Mouse (Mus musculus): ENCODE measurements at regions not wholly inside any gene's neighbourhood (a gene's known extent, or its start where the extent isn't known, plus 50 kb on each side); places are given as distances from the start of the nearest gene placed in this dataset.
A peak's percentile ranks its signal among the peaks of the same experiment; 100 is the strongest.

DNA sequence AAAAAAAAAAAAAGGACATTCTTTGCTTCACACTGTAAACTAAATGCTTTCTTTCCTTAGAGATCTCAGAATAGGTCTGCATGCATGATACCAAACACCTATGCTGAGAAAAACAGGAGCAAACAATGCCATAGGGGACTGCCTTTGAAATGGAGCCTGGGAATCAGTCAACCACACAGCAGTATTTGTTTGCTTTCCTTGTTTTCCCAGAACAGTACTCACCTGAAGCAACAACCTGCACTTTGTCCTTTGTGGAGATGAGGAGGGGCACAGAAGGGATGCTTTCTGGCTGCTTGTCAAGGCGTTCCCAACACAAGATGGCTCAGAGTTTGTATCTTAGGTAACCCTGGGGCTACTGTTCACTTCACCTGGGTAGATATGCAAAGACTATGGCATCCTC lies 690.5 kb downstream of the Inhba start:
- no peak for ATAC-seq (replicated peaks)
- Histone ChIP-seq H3K27me3 (no peaks in the 10 kb centered on the region), H3K4me2 (replicated peaks) (no peak overlapping the region), H3K4me1 (peaks cover 13% of the 10 kb centered on the region), H3K4me3 (no peak overlapping the region), H3K9ac (replicated peaks) (no peak overlapping the region), H3K27ac (replicated peaks) (no peak overlapping the region), H3K9me3 (no peaks in the 10 kb centered on the region), H3K36me3 (no peaks in the 10 kb centered on the region)
- WGBS = 66% methylated on average over 1 of the region's 1 CpGs

DNA sequence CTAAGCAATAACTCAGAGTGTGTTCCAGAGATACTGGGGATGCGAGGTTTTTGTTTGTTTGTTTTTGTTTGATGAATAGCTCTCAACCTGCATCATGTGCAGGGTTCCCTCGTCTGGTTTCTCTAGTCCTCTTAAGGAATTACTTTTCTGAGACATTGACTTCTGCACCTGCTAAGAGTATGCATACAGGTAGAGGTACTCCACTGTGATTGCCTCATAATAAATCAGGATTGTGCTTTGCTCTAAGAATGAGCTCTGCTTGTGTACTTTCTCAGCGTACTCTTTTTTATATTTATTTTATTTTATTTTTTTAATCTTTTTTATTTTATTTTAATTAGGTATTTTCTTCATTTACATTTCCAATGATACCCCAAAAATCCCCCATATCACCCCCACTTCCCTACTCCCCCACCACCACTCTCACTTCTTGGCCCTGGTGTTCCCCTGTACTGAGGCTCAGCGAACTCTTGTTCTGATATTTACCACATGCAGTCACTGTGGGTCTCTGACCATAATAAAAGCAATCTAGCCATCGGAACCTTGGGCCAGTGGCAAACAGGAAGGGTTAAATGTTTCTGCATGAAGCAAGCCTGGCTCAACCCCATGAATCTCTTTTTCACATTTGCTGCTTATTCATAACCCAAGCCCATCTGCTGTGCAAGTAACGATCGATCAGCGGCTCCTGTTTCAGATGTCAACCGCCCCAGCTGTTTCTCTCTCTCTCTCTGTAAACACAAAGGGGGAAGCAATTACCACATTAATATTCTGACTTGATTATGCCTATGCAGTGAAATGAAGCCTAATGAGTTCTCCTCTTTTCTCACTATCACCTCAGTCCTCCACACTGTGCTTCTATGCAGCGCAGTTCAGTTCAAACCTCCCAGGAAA lies 693.8 kb downstream of the Inhba start:
- Histone ChIP-seq H3K4me3 (no peak overlapping the region), H3K4me1 (peaks cover 13% of the 10 kb centered on the region), H3K9ac (replicated peaks) (no peak overlapping the region), H3K36me3 (no peaks in the 10 kb centered on the region), H3K27ac (replicated peaks) (peak overlapping the region; percentile 62), H3K9me3 (no peaks in the 10 kb centered on the region), H3K27me3 (no peaks in the 10 kb centered on the region), H3K4me2 (replicated peaks) (0 out of 2 replicates have a peak overlapping the region, but pooled peaks have one; percentile 6)
- peak; percentile 92 for ATAC-seq (replicated peaks)
- 45% methylated on average over 10 of the region's 10 CpGs for WGBS

DNA sequence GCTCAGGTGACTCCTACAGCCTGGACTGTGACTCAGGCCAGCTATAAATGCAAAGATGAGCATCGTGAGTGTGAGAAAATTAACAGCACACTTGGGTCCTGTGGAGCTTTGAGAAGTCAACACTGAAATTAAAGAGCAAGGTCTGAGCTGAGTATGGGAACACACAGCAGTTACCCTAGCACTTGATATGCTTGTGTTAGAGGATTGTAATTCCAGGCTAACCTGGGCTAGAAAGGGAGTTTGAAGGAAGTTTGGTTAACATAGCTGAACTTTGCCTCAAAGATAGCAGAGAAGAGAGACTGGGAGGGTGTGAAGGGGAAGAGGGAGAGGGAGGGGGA lies 694.4 kb downstream of the Inhba start:
- Histone ChIP-seq H3K4me3 (no peak overlapping the region), H3K9ac (replicated peaks) (no peak overlapping the region), H3K4me1 (peaks cover 13% of the 10 kb centered on the region), H3K36me3 (no peaks in the 10 kb centered on the region), H3K4me2 (replicated peaks) (0 out of 2 replicates have a peak overlapping the region, but pooled peaks have one; percentile 6), H3K27ac (replicated peaks) (peak overlapping the region; percentile 62), H3K9me3 (no peaks in the 10 kb centered on the region), H3K27me3 (no peaks in the 10 kb centered on the region)
- 20% methylated on average over 1 of the region's 1 CpGs for WGBS
- no peak for ATAC-seq (replicated peaks)

DNA sequence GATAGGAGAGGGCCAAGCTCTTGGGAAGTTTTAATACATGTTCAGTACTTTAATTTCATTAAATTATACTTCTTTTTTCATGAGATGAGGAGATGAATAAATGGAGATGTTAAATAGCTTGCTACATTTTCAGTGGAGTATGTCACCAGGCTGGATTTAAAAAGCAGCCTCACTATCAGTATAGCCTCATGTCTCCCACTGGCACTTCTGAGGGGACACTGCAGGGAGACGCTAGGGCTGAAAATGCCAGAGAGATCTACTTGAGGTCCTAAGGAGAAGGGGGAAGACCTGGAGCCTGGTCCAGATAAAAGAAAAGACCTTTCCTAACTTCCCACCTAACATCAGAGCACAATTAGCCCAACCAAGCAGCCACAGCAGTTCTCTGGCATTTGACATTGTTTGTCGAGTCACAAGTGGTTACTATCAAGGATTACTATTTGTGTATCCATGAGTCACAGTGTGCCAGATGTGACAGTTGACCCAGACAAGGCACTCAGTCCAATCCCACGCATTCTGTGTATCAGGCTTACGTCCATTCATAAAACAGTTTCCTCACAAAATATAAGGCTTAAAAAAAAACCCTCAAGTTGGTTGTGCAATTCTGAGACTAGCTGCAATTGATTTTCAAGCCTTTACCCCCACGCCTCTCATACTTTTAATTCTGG lies 703.8 kb downstream of the Inhba start:
- no peak for ATAC-seq (replicated peaks)
- 76% methylated on average over 5 of the region's 5 CpGs for WGBS
- no peaks in the 10 kb centered on the region for H3K36me3 ChIP-seq

DNA sequence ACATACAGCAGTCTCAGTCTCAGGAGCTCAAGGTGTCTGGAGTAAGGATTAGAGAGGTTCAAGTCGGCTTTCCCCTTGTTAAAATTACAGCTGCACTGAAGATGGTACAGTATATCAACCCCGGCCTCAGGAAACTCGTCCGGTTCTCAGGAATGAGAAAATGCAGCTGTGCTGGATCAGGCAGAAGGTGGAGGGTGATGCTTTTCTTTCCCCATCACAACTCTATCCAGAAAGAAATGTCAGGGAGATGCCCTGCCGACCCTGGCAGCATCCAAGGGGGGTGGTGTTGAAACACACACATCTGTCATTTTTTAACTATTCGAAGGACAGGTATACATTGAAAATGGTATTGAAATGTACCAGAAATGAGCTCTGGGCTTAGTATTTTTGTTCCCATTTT lies 704.7 kb downstream of the Inhba start:
- Histone ChIP-seq H3K4me2 (replicated peaks) (no peak overlapping the region), H3K4me1 (no peaks in the 10 kb centered on the region), H3K9me3 (no peaks in the 10 kb centered on the region), H3K27me3 (no peaks in the 10 kb centered on the region), H3K27ac (replicated peaks) (no peak overlapping the region), H3K36me3 (no peaks in the 10 kb centered on the region), H3K9ac (replicated peaks) (no peak overlapping the region), H3K4me3 (no peak overlapping the region)
- WGBS = 63% methylated on average over 6 of the region's 6 CpGs
- no peak for ATAC-seq (replicated peaks)

More for the DNA sequence above, 703.8 kb downstream of the Inhba start:
- no peak overlapping the region for H3K9ac ChIP-seq (replicated peaks)
- H3K9me3 ChIP-seq = no peaks in the 10 kb centered on the region
- no peak overlapping the region for H3K27ac ChIP-seq (replicated peaks)
- no peaks in the 10 kb centered on the region for H3K4me1 ChIP-seq
- no peak overlapping the region for H3K4me3 ChIP-seq
- no peak overlapping the region for H3K4me2 ChIP-seq (replicated peaks)
- H3K27me3 ChIP-seq = no peaks in the 10 kb centered on the region

DNA sequence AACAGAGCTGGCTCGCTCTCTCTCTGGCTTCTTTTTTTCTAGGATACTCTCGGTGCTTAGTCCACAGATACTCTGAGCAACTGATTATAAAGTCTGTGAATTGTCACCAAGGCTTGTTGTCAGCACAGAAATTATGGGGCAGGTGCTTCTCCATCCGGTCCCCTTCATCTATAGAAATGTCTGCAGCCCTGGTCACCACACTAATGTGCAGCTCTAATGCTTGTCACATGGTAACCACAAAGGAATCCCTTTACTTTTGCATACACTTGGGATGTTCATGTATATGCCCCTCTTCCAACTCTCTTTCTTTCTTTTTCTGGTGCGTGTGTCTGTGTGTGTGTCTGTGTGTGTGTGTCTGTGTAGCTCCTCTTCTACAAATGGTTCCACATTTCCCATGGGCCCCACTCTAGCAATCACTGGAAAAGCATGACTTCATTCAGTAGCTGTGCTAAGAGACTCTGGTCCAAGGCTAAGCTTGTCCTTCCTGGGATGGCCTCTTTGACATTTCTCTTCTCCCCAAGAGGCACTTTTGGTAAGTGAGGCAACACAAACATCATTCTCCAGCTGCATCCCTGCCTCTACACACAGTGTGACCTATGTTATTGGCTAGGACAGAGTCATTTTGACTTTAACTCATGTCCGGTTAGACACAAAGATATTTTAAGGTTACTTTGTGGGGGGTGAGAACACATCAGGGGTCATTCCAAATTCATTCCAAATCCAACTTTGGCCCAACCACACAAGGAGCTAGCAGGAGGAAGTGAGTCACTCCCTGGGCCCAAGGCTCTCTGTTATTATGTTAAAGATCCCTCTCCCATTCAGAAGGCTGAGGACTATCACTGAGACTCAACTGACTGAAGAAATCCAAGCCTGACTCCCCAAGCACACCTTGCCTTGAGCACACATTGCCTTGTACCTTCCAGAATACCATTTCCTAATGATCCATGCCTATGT lies 705.4 kb downstream of the Inhba start:
- H3K4me2 ChIP-seq (replicated peaks) = no peak overlapping the region
- H3K36me3 ChIP-seq = no peaks in the 10 kb centered on the region
- 77% methylated on average over 5 of the region's 5 CpGs for WGBS
- no peak overlapping the region for H3K9ac ChIP-seq (replicated peaks)
- no peaks in the 10 kb centered on the region for H3K27me3 ChIP-seq
- H3K9me3 ChIP-seq = no peaks in the 10 kb centered on the region
- H3K4me3 ChIP-seq = no peak overlapping the region
- H3K27ac ChIP-seq (replicated peaks) = no peak overlapping the region
- no peak for ATAC-seq (replicated peaks)
- H3K4me1 ChIP-seq = no peaks in the 10 kb centered on the region

DNA sequence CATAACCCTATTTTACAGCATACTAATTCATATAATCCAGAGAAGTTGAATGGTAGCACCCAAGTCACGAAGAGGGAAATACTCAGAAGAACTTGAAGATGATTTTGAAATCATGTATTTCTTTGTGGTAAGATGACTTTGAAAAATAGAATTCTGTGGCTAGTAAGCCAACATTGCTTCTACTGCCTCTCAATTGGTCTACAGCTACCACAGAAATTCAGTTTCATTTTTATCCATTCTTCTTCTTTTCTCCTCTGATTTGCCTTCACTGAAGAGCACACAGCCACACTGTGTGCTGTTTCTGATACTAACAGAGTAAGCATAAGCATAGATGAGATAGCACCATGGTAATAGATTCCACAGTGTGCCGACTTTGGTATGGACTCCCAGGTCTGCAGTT lies 708.4 kb downstream of the Inhba start:
- Histone ChIP-seq H3K36me3 (no peaks in the 10 kb centered on the region), H3K27me3 (no peaks in the 10 kb centered on the region), H3K4me2 (replicated peaks) (no peak overlapping the region), H3K9ac (replicated peaks) (no peak overlapping the region), H3K4me3 (no peak overlapping the region), H3K4me1 (no peaks in the 10 kb centered on the region), H3K27ac (replicated peaks) (no peak overlapping the region), H3K9me3 (no peaks in the 10 kb centered on the region)
- ATAC-seq (replicated peaks) = no peak
- WGBS = 96% methylated on average over 2 of the region's 2 CpGs

DNA sequence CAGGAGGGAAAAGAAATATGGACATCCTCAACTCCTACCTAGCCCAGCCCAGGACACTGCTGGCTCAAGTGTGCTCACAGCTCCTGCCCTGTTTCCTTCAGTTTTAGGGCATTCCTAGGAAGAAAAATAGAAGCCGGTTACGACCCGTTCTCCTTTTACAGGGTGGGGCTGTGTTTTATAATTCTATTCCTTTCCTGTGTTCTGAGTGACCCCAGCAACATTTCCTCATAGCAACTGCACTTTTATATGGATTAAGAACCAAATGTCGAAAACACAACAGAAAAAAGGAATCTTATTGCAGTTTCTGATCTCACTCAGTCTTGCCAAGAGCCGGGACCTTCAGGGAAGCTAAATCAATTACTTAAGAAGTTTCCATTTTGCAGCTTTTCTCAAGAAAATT lies 713.7 kb downstream of the Inhba start:
- Histone ChIP-seq H3K4me3 (no peak overlapping the region), H3K9me3 (no peaks in the 10 kb centered on the region), H3K9ac (replicated peaks) (no peak overlapping the region), H3K4me2 (replicated peaks) (no peak overlapping the region), H3K36me3 (no peaks in the 10 kb centered on the region), H3K27ac (replicated peaks) (no peak overlapping the region), H3K4me1 (no peaks in the 10 kb centered on the region), H3K27me3 (no peaks in the 10 kb centered on the region)
- ATAC-seq (replicated peaks) = no peak
- WGBS = 86% methylated on average over 5 of the region's 5 CpGs

DNA sequence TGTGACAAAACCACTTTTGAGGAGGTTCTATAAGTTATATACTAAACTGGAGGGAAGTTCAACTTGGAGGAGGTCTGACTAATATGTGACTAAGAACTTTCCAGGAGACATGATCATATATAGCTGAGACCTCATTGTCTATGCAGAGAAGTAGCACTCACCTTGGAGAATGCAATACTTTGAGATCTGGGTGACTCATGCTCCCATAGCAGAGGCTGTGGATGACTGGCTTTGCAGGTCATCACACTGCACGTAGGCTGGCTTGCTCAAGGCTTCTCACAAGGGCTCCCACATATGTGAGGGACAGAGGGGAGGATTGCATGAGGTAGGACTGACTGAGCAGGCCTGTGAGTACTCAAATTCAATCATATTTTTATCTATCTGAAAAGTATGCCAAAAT lies 726.7 kb downstream of the Inhba start:
- Histone ChIP-seq H3K9ac (replicated peaks) (no peak overlapping the region), H3K9me3 (no peaks in the 10 kb centered on the region), H3K4me1 (no peaks in the 10 kb centered on the region), H3K4me2 (replicated peaks) (no peak overlapping the region), H3K4me3 (no peak overlapping the region), H3K27me3 (no peaks in the 10 kb centered on the region), H3K27ac (replicated peaks) (no peak overlapping the region), H3K36me3 (no peaks in the 10 kb centered on the region)
- ATAC-seq (replicated peaks) = no peak
- WGBS = 75% methylated on average over 1 of the region's 1 CpGs

DNA sequence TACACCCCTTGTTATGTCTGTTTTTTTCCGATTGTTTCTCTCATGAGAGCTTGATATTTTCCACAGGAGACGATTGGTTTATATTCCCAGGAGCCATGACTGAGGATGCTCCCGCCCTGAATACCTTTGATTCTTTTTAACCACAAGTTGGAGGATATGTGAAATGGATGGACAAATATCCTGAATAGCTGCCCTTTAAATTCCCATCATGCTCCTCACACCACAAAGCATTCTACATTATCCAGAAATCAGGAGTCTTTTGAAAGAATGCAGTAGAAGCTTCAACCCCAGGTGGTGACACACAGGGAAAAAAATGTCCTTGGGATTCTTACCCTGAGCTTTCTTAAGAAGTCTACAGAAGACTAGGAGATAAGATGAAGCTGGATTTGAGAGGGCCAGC lies 727.9 kb downstream of the Inhba start:
- H3K36me3 ChIP-seq = no peaks in the 10 kb centered on the region
- H3K9me3 ChIP-seq = no peaks in the 10 kb centered on the region
- no peak for ATAC-seq (replicated peaks)
- no peaks in the 10 kb centered on the region for H3K27me3 ChIP-seq
- H3K4me1 ChIP-seq = no peaks in the 10 kb centered on the region
- H3K9ac ChIP-seq (replicated peaks) = no peak overlapping the region
- 93% methylated on average over 3 of the region's 3 CpGs for WGBS
- no peak overlapping the region for H3K4me2 ChIP-seq (replicated peaks)
- no peak overlapping the region for H3K27ac ChIP-seq (replicated peaks)
- H3K4me3 ChIP-seq = no peak overlapping the region

DNA sequence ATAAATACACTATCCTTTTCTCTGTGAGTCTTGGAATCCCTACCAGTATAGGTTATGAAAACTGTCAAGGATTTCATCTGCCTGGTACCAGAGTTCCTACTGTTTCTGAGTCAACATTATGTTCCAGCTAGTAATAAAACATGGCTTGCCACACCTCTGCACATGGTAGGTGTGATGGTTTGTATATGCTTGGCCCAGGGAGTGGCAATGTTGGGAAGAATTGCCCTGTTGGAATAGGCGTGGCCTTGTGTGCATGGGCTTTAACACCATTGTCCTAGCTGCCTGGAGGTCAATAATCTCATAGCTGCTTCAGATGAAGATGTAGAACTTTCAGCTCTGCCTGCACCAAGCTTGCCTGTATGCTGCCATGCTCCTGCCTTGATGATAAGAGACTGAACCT lies 732.6 kb downstream of the Inhba start:
- Histone ChIP-seq H3K4me2 (replicated peaks) (no peak overlapping the region), H3K4me3 (no peak overlapping the region), H3K27ac (replicated peaks) (no peak overlapping the region), H3K9me3 (no peaks in the 10 kb centered on the region), H3K9ac (replicated peaks) (no peak overlapping the region), H3K4me1 (no peaks in the 10 kb centered on the region), H3K27me3 (no peaks in the 10 kb centered on the region), H3K36me3 (no peaks in the 10 kb centered on the region)
- ATAC-seq (replicated peaks) = no peak
- WGBS = 95% methylated on average over 1 of the region's 1 CpGs

DNA sequence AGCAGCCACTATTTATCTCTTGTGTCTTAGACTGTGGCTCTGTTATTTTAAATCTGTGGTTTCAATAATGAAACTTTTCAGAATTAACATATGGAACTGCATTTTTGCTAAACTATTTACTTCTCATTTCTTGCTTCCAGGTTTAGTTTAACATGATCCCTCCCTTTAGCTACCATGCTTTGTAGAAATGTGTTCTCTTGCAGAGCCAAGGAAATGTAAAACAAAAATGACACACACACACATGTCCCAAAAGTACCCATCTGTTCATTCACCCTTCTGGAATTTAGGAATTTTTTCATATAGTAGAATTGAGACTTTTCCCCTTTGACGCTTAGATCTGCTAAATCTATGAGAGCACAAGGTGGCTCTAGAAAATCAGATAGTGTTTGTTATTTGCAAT lies 734.0 kb downstream of the Inhba start:
- no peak; the same call in 1 of the 2 replicates for ATAC-seq (replicated peaks)
- Histone ChIP-seq H3K9ac (replicated peaks) (no peak overlapping the region), H3K4me1 (no peaks in the 10 kb centered on the region), H3K9me3 (no peaks in the 10 kb centered on the region), H3K36me3 (no peaks in the 10 kb centered on the region), H3K4me3 (no peak overlapping the region), H3K27ac (replicated peaks) (no peak overlapping the region), H3K27me3 (no peaks in the 10 kb centered on the region), H3K4me2 (replicated peaks) (no peak overlapping the region)
- 75% methylated on average over 1 of the region's 1 CpGs for WGBS
